Mouse (Mus musculus): ENCODE measurements around the gene Calm4. TPM values are rescaled to one million over a fixed set of nuclear protein-coding genes. Genes with fewer than 3 reads are reported as not detected.

Gene Calm4
- polyA plus RNA-seq, 1 experiment from 2014 or later = 1.9 TPM

DNA sequence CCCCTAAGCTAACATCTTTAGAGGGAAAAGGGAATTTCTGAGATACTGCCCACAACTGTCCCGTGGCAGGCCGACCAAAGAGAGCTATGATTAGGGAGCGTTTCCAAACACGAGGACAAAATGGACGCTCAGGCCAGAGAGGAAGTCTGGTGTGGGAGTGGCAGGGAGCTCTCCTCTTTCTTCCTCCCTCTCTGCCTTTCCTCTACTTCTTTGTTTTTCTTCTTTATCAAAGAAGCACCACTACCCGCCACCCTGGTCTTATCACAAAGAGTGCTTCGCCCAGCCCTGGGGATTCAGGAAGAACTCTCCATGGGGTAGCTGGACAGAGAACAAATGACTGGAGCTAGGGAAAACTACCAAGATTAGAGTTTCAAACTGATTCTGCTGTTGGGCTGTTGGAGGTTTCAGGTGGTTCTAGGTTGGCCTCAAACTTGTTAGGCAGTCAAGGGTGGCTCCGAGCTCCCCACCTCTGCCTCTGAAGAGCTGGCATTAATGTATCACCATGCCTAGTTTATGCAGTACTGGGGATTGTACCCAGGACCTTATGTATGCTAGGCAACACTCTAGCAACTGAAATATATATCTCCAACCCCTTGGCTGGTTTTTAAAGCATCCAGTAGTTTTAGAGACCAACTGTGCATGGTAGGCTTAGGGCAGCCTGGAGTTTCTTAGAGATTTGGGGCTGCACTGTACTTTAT, 28.9 kb downstream of the Calm4 start:
- 70% methylated on average over 8 of the region's 8 CpGs for WGBS
- Histone ChIP-seq H3K27ac (ENCODE audit: low read length) (peak overlapping the region; percentile 57; the same call in 1 of the 2 replicates), H3K9ac (ENCODE audit: low read length) (no peak overlapping the region), H3K36me3 (ENCODE audit: control insufficient read depth, insufficient read depth, low read length) (no peaks in the 10 kb centered on the region), H3K4me3 (replicated peaks; ENCODE audit: low read length) (no peak overlapping the region), H3K4me1 (ENCODE audit: control insufficient read depth, insufficient read depth, low read length) (peaks cover 7% of the 10 kb centered on the region), H3K27me3 (ENCODE audit: control insufficient read depth, insufficient read depth, low read length) (no peaks in the 10 kb centered on the region), H3K4me2 (ENCODE audit: low read depth, low read length) (no peak overlapping the region), H3K9me3 (replicated peaks; ENCODE audit: control insufficient read depth, low read length) (no peaks in the 10 kb centered on the region)
- ATAC-seq (ENCODE audit: insufficient read depth, low FRiP score) = 0 out of 2 replicates have a peak, but pooled peaks have one; percentile 30

DNA sequence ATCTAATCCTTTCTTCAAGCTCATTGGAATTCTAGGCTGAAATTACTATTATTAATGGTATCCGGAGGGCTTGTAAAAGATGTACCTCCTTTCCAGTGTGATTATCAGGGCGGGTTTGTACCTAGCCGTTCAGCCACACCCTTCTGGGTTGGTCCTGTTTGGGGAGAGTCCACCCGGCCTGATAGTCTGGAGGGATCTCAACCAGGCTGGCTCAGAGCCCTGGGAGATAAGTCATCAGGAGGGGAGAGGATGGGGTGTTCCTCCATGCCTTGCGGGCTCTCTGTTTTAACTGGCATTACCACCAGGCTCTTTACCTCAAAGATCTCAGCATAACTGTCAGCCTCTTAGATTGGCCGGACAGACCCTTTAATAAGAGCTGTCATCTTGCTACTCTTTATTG, 29.6 kb downstream of the Calm4 start:
- H3K27me3 ChIP-seq (ENCODE audit: control insufficient read depth, insufficient read depth, low read length) = no peaks in the 10 kb centered on the region
- 70% methylated on average over 6 of the region's 6 CpGs for WGBS
- ATAC-seq (ENCODE audit: insufficient read depth, low FRiP score) = peak; percentile 71

DNA sequence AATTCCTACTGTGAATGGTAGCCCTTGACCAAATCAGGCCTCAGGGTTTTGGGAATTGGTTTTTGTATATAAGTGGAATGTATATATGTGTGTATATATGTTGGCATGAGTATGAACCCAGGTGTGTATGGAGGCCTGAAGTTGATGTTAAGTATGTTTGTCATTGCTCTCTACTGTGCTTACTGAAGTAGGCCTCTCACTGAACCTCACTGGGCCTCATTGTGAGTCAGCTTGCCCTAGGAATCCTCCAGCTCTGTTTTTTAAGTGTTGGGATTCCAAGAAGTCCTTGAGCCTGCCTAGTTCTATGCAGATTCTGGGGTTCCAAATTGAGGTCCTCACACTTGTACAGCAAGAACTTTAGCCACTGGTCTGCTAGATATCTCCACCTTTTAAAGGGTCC, 32.3 kb downstream of the Calm4 start:
- no peaks in the 10 kb centered on the region for H3K9me3 ChIP-seq (replicated peaks; ENCODE audit: control insufficient read depth, low read length)
- no peak overlapping the region for H3K27ac ChIP-seq (ENCODE audit: low read length)
- no peak overlapping the region for H3K4me3 ChIP-seq (replicated peaks; ENCODE audit: low read length)
- no peak overlapping the region for H3K9ac ChIP-seq (ENCODE audit: low read length)
- ATAC-seq (ENCODE audit: insufficient read depth, low FRiP score) = no peak
- H3K27me3 ChIP-seq (ENCODE audit: control insufficient read depth, insufficient read depth, low read length) = no peaks in the 10 kb centered on the region
- H3K4me1 ChIP-seq (ENCODE audit: control insufficient read depth, insufficient read depth, low read length) = peaks cover 7% of the 10 kb centered on the region
- no peak overlapping the region for H3K4me2 ChIP-seq (ENCODE audit: low read depth, low read length)
- no peaks in the 10 kb centered on the region for H3K36me3 ChIP-seq (ENCODE audit: control insufficient read depth, insufficient read depth, low read length)

More for the DNA sequence above, 29.6 kb downstream of the Calm4 start:
- H3K36me3 ChIP-seq (ENCODE audit: control insufficient read depth, insufficient read depth, low read length) = no peaks in the 10 kb centered on the region
- H3K9ac ChIP-seq (ENCODE audit: low read length) = no peak overlapping the region
- H3K4me2 ChIP-seq (ENCODE audit: low read depth, low read length) = no peak overlapping the region
- H3K9me3 ChIP-seq (replicated peaks; ENCODE audit: control insufficient read depth, low read length) = no peaks in the 10 kb centered on the region
- no peak overlapping the region for H3K4me3 ChIP-seq (replicated peaks; ENCODE audit: low read length)
- no peak overlapping the region for H3K27ac ChIP-seq (ENCODE audit: low read length)
- peaks cover 7% of the 10 kb centered on the region for H3K4me1 ChIP-seq (ENCODE audit: control insufficient read depth, insufficient read depth, low read length)

DNA sequence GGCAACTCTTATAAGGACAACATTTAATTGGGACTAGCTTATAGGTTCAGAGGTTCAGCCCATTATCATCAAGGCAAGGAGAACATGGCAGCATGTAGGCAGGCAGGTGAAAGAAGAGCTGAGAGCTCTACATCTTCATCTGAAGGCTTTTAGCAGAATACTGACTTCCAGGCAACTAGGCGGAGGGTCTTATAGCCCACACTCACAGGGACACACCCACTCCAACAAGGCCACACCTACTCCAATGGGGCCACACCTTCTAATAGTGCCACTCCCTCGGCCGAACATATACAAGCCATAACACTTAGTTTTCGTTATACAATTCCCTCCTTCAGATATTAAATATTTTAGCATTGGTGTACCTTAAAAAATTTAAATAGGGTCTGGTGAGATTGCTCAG, 35.3 kb downstream of the Calm4 start:
- 89% methylated on average over 4 of the region's 4 CpGs for WGBS
- Histone ChIP-seq H3K9ac (ENCODE audit: low read length) (no peak overlapping the region), H3K27ac (ENCODE audit: low read length) (no peak overlapping the region), H3K27me3 (ENCODE audit: control insufficient read depth, insufficient read depth, low read length) (no peaks in the 10 kb centered on the region), H3K4me3 (replicated peaks; ENCODE audit: low read length) (no peak overlapping the region), H3K4me2 (ENCODE audit: low read depth, low read length) (no peak overlapping the region), H3K9me3 (replicated peaks; ENCODE audit: control insufficient read depth, low read length) (no peaks in the 10 kb centered on the region), H3K4me1 (ENCODE audit: control insufficient read depth, insufficient read depth, low read length) (peaks cover 20% of the 10 kb centered on the region; the same call in 1 of the 2 replicates), H3K36me3 (ENCODE audit: control insufficient read depth, insufficient read depth, low read length) (no peaks in the 10 kb centered on the region)
- ATAC-seq (ENCODE audit: insufficient read depth, low FRiP score) = no peak

DNA sequence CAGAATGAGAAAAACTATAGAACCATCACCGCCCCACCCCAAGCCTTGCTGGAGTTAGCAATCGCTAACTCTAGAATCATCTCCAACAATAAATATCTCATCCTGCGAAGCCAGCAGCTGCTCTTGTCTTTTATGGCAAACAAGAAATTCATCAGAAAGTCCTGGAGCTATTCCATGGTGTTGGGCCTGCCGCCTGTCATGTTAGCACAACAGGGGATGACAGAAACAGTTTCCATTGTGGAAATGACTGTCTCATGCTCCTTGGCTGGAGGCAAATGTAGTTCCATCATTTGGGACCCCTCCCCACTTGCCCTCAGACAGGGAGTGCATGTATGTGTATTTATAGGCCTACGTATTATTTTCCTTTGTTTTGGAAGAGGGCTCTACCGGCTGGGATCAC, 38.9 kb downstream of the Calm4 start:
- Histone ChIP-seq H3K4me1 (ENCODE audit: control insufficient read depth, insufficient read depth, low read length) (peaks cover 22% of the 10 kb centered on the region; the same call in 1 of the 2 replicates), H3K27me3 (ENCODE audit: control insufficient read depth, insufficient read depth, low read length) (no peaks in the 10 kb centered on the region), H3K9ac (ENCODE audit: low read length) (no peak overlapping the region), H3K27ac (ENCODE audit: low read length) (peak overlapping the region; percentile 79; the same call in 1 of the 2 replicates), H3K36me3 (ENCODE audit: control insufficient read depth, insufficient read depth, low read length) (peaks cover under 1% of the 10 kb centered on the region; the same call in 1 of the 2 replicates), H3K9me3 (replicated peaks; ENCODE audit: control insufficient read depth, low read length) (no peaks in the 10 kb centered on the region), H3K4me2 (ENCODE audit: low read depth, low read length) (no peak overlapping the region), H3K4me3 (replicated peaks; ENCODE audit: low read length) (no peak overlapping the region)
- 50% methylated on average over 6 of the region's 6 CpGs for WGBS
- ATAC-seq (ENCODE audit: insufficient read depth, low FRiP score) = no peak

DNA sequence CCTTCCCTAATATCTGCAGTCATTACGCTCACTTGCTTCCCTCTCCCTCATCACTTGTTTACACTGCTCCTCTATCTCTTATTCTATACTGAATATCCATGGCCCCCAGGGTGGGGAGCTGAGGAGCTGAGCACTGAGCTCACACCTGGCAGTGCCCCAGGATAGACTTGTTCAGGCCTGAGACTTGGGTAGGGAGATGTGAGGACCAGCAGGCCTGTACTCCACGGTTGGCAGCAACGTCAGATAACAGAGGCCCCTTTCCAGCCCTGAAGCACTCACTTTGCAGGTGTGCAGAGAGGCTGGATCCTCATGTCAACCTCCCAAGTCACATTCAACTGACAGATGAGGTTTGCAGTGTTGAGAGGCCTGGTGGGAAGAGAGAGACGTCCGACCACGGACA, 39.6 kb downstream of the Calm4 start:
- H3K4me2 ChIP-seq (ENCODE audit: low read depth, low read length) = no peak overlapping the region; the same call in 1 of the 2 replicates

DNA sequence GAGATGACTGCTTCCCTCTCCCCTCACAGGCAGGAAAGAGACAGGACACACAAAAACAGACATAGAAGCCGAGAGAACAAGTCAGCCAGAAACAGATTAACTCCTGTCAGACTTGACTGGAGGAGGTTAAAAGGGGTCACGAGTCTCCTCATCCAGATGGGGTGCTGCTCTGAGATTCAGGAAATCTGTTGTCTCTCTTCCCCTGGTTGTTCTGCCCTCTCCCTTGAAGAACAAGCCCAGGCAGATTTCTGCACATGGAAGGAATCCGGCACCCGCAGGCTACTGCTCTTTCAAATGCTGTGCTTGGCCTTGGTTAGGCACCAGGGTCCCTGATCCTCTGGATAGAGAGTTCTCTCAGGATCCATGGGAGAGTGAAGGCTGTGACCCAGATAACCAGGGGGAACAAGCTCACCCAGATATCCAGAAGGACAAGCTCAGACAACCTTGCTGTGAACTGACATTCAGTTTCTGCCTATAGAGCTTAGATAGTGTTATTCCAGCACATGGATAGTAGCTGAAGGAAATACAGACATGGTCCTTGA, 40.2 kb downstream of the Calm4 start:
- H3K4me3 ChIP-seq (replicated peaks; ENCODE audit: low read length) = no peak overlapping the region
- H3K4me1 ChIP-seq (ENCODE audit: control insufficient read depth, insufficient read depth, low read length) = peaks cover 22% of the 10 kb centered on the region; the same call in 1 of the 2 replicates
- ATAC-seq (ENCODE audit: insufficient read depth, low FRiP score) = no peak; the same call in 1 of the 2 replicates

More for the DNA sequence above, 39.6 kb downstream of the Calm4 start:
- Histone ChIP-seq H3K27me3 (ENCODE audit: control insufficient read depth, insufficient read depth, low read length) (no peaks in the 10 kb centered on the region), H3K27ac (ENCODE audit: low read length) (peak overlapping the region; percentile 79), H3K36me3 (ENCODE audit: control insufficient read depth, insufficient read depth, low read length) (peaks cover 6% of the 10 kb centered on the region), H3K4me1 (ENCODE audit: control insufficient read depth, insufficient read depth, low read length) (peaks cover 22% of the 10 kb centered on the region; the same call in 1 of the 2 replicates), H3K9me3 (replicated peaks; ENCODE audit: control insufficient read depth, low read length) (no peaks in the 10 kb centered on the region), H3K4me3 (replicated peaks; ENCODE audit: low read length) (no peak overlapping the region), H3K9ac (ENCODE audit: low read length) (0 out of 2 replicates have a peak overlapping the region, but pooled peaks have one; percentile 33)
- ATAC-seq (ENCODE audit: insufficient read depth, low FRiP score) = peak; percentile 49; the same call in 1 of the 2 replicates
- WGBS = 37% methylated on average over 6 of the region's 6 CpGs

DNA sequence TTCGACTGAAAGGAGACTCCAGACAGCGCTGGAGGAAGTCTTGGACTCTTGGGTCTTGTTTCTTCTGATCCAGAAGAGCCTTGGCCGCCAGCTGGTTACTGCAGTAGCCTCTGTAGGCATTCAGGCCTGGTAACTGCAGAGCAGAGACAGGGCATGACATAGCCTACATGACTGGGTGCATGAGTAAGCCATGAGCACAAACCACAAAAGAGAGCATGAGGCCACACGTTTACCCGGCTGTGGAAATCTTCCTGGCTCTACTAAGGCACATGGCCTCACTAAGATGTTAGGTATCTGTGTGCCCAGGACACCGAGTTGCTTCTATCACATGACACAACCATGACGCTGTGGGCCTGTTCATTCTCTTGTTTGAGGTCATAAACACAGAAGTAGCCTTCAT, 49.1 kb downstream of the Calm4 start:
- H3K27ac ChIP-seq (ENCODE audit: low read length) = no peak overlapping the region
- H3K9ac ChIP-seq (ENCODE audit: low read length) = no peak overlapping the region
- ATAC-seq (ENCODE audit: insufficient read depth, low FRiP score) = no peak
- H3K4me1 ChIP-seq (ENCODE audit: control insufficient read depth, insufficient read depth, low read length) = peaks cover 4% of the 10 kb centered on the region
- peaks cover 31% of the 10 kb centered on the region for H3K36me3 ChIP-seq (ENCODE audit: control insufficient read depth, insufficient read depth, low read length)
- no peaks in the 10 kb centered on the region for H3K27me3 ChIP-seq (ENCODE audit: control insufficient read depth, insufficient read depth, low read length)
- no peak overlapping the region for H3K4me2 ChIP-seq (ENCODE audit: low read depth, low read length)
- WGBS = 93% methylated on average over 7 of the region's 7 CpGs
- H3K9me3 ChIP-seq (replicated peaks; ENCODE audit: control insufficient read depth, low read length) = no peaks in the 10 kb centered on the region
- no peak overlapping the region for H3K4me3 ChIP-seq (replicated peaks; ENCODE audit: low read length)

More for the DNA sequence above, 40.2 kb downstream of the Calm4 start:
- Histone ChIP-seq H3K4me2 (ENCODE audit: low read depth, low read length) (no peak overlapping the region; the same call in 1 of the 2 replicates), H3K9me3 (replicated peaks; ENCODE audit: control insufficient read depth, low read length) (no peaks in the 10 kb centered on the region), H3K9ac (ENCODE audit: low read length) (0 out of 2 replicates have a peak overlapping the region, but pooled peaks have one; percentile 33), H3K27ac (ENCODE audit: low read length) (peak overlapping the region; percentile 79), H3K36me3 (ENCODE audit: control insufficient read depth, insufficient read depth, low read length) (peaks cover 9% of the 10 kb centered on the region), H3K27me3 (ENCODE audit: control insufficient read depth, insufficient read depth, low read length) (no peaks in the 10 kb centered on the region)
- WGBS = 47% methylated on average over 4 of the region's 4 CpGs
